Mouse (Mus musculus) thymus, postnatal 14 days (tissue): ENCODE measurements around the gene Fam173b.
"Not testable (repeated sequence)": the region's sequence is repeated elsewhere in the genome, so short reads cannot be mapped to it uniquely, and the experiment has no call there.

Experiments
- DNase-seq: peaks from one replicate; pipeline ENCODE4 v3.0.0; 2021

Gene Fam173b

DNA sequence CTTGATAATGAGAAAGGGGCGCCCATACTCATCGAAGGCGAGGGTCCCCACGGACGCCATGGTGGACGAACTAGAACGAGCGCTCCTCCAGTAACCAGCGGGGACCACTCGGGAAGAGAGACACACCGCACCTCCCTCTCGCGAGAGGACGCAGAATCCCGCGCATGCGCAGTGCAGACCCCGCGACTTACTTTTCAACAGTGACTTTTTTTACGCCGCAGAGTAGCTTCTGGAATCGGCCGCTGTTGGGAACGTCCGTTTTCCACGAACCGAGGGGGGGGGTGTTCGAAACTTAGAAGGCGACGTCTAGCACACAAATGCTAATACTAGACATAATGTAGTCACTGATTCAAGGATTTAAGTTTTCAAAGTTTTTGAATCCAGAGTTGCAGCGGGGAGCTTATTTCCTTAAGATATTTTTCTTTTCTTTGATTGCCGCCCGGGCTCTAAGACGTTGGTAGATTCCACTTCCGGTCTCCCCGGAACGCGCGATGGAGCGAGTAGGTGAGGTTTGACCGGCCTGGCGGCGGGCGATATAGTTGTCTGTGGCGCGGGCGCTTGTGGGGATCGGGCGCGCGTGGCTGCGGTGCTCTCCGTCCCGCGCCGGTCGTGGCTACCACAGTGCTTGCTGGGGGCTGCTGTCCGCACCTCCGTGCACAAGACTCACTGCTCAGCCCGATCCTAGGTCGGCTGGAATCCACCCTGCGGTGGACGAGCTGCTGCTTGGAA lies at the start of gene Fam173b, which contains the start of gene Cct5:
Fam173b (plus strand) TSS at position 207 of the 729 bp plus-strand sequence.
Cct5 (minus strand) TSS at position 159 of the 729 bp plus-strand sequence.
- DNase-seq, result peak; percentile 98

- DNase-seq, result no peak
Observed at GRCm38 (mm10) chr15:31554855-31555254, 46.8 kb upstream of the Fam173b start.

DNA sequence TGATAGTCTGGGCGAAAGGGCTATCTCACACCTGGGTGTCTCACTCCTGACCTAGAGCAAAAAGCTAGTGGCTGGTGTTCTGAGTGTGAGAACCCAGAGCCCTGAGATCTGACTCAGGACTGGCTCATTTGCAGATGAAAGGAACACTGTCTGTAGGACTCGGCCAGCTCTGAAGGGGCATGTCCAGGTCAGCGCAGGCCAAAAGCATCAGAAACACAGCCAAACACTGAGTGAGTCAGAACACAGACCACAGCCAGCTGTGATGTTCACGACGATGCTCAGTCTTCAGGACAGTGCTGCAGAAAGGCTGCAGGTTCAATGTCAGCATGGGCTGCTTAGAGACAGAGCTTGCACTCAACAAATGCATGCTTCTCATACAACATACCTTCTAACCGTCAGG lies 40.3 kb upstream of the Fam173b start:
- no peak for DNase-seq

GRCm38 (mm10) chr15:31561976-31562375 lies 39.7 kb upstream of the Fam173b start:
- no peak for DNase-seq

DNA sequence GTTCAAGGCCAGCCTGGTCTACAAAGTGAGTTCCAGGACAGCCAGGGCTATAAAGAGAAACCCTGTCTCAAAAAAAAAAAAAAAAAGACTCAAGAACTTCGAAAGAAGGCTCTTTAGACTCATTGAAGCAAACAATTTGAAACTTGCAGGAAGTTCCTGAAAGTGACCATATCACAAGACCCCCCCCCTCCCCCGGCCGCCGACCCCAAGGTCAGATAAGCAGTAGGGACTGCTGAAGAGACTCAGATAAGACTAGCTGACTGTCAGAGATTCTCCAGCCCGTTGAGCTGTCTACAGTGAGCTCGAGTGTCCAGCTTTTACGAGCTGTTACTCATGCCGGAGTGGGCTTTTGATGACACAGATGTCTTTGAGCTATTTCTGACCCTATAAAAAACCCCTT lies 38.8 kb upstream of the Fam173b start:
- DNase-seq, result no peak

DNA sequence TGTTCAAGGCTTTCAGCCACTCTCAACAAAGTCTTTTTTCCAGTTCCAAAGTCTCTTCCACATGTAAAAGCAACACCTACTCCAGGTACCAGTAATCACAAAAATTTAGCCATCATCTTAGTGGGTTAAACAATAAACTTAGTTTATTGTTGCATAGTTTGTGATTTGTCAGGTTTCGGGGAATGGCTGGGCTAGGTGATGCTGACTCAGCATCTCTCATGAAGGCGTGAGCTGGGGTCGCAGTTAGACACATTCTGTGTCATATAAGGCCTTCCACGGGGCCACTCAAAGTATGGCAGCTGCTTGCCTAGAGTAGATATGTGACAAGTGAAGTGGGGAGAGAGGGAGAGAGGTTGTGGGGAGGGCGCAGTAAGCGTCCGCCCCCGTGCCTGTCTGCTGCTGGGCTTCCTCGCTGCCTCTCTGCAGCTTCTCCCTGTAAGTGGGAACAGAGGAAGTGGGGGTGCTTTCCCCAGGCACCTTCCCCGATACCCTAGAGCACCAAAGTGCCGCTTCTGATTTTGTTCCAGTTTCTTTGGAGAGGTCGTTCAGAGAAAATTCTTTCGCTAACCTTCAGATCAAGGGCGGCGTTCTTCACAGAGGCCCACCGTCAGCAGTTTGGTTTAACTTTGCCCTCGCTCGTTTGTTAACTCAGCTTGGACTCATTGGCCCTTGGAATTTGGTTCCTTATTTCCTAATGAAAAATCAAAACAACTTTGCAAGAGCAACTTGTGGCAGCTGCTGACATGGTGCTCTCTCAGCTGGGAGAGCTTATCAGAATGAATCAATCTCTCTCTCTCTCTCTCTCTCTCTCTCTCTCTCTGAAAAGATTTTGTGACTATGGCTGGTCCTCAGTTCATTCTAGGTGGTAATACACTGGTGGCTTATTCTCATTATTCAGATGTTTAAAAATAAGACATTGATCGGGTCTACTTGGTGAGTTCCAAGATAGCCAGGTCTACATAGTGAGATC lies 37.8 kb upstream of the Fam173b start:
- no peak for DNase-seq

GRCm38 (mm10) chr15:31565184-31565583 lies 36.5 kb upstream of the Fam173b start, which contains the start of gene Cmbl:
TSS of gene Cmbl (plus strand) at chr15:31565389.
- DNase-seq, result no peak

DNA sequence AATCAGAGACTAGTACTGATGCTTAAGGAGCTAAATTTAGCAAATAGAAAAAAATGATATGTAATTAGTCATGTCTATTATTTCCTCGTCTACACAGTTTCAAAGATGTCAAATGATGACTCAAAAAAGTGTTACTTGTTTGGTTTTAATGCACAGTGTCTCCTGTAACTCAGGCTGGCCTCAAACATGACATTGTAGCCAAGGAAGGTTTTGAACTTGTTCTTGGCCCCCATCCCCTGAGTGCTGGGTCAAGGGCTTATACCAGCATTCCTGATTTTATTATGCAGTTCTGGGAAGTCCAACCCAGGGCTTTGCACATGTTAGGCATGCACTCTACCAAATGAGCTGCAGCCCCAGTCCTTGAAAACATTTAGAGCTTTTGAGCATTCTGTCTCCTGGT lies 35.9 kb upstream of the Fam173b start:
- DNase-seq, result no peak

DNA sequence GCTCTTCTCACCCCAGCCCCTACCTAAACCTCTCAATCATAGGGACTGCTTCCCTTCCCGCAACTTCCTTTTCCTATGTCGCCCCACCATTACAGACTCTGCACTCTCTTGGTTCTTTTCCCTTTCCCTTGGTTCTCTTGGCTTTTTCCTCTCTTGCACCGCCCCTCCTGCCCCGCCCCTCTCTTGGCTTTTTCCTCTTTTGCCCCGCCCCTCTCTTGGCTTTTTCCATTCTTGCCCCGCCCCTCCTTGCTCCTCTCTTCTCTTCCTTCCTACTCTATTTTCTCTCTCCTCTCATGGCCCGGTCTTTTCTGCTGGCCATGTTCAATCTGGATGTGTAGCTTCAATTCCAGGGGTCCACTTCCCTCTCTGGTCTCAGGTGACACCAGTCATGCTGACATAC lies 34.2 kb upstream of the Fam173b start:
- no peak for DNase-seq

GRCm38 (mm10) chr15:31568581-31568996 lies 33.1 kb upstream of the Fam173b start:
- no peak for DNase-seq

DNA sequence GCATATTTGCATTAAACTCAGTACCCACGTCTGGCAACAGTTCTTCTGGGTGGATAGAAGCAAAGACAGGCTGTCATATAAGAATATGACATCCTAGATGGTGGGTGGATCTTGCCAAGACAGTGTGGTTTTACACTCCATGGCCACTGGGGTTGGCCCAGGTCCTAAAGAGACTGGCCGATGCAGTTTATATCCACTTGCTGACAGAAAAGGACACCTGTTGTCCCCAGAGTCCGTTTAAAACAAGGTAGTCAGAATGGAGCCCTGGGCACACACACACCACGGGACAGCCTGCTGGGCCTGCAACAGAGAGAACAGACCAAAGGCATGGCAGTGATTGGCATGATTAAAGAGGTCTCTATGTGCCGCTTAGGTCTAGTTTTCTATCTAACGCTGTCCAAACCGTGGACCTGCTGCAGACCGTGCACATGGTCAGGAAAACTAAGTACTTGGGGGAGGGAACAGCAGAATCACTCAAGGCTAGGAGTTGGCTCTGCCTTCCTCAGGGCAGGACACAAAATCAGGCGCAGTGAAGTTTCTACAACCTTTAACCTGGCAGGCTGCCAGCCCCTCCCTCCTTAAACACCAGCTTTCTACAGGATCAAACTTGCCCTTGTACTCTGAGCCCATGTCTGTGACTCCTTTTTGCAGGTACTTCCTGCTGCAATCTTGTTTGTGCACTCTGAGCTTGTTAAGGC lies 32.2 kb upstream of the Fam173b start:
- no peak for DNase-seq

DNA sequence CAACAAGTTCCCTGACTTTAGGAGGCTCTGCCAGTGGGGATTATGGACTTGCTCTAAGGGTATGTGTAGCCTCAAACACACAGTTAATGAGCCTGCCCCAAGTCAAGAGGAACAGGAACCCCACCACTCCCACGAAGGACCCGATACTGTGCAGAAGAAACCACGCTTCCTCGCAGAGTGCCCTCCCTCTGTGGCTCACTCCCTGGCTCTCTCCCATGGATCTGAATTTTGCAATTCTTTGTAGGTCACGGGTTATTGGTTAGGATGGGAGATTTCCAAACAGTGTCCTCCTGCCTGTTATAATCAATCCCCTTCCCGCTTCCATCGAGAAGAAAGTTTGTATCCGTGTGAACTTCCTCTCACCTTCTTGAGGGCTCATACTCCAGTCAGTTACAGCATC lies 30.7 kb upstream of the Fam173b start:
- DNase-seq, result no peak

DNA sequence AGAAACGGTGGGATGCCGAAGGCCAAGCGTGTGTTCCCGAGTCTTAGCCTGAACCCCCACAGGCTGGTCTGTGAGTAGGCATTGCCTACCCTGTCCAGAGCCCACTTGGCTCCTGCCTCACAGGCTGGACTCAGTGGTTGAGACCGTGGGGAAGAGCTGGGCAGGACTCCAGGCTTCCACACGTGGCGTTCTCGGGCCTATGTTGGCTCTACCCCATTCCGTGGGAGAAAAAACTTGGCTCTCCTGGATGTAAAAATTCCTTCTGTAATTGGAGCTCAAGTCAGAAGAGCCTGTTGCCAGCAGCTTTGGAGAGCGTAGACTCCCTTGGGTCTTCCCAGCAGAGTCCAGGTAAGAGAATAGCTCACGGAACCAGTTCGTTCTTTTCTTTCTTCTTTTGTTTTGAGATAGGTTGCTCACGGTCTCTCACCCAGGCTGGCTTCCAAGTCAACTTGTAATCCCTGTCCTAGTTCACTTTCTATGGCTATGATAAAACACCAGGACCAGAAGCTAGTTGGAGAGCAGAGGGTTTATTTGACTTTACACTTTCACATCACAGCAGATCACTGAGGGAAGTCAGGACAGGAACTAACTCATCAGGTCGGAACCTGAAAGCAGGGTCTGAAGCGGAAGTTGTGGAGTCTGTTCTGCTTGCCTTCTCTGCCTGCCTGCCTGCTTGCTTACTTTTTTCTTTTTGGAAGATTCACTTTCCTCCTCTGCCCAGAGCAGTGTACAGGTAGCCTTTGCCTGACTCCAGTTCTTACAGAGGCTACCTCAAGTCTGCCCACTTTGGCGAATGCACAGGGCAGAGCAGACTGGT lies 29.5 kb upstream of the Fam173b start:
- no peak for DNase-seq

GRCm38 (mm10) chr15:31573287-31573686 lies 28.4 kb upstream of the Fam173b start:
- no peak for DNase-seq

- DNase-seq, result no peak
Observed at GRCm38 (mm10) chr15:31573692-31574091, 28.0 kb upstream of the Fam173b start.

- DNase-seq, result no peak
Observed at GRCm38 (mm10) chr15:31576076-31576475, 25.6 kb upstream of the Fam173b start.

DNA sequence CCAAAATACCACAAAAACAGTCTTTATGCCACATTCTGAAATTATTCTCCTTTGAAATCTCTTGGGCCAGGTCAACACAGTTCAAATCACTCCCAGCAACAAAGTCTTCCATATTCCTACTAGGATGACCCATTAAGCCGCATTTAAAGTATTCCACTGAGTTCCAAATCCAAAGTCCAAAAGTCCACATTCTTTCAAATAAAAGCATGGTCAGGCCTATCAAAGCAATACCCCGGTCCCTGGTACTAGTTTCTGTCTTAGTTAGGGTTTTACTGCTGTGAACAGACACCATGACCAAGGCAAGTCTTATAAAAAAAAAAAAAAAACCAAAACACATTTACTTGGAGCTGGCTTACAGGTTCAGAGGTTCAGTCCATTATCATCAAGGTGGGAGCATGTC lies 20.6 kb upstream of the Fam173b start:
- DNase-seq, result not testable (repeated sequence)

DNA sequence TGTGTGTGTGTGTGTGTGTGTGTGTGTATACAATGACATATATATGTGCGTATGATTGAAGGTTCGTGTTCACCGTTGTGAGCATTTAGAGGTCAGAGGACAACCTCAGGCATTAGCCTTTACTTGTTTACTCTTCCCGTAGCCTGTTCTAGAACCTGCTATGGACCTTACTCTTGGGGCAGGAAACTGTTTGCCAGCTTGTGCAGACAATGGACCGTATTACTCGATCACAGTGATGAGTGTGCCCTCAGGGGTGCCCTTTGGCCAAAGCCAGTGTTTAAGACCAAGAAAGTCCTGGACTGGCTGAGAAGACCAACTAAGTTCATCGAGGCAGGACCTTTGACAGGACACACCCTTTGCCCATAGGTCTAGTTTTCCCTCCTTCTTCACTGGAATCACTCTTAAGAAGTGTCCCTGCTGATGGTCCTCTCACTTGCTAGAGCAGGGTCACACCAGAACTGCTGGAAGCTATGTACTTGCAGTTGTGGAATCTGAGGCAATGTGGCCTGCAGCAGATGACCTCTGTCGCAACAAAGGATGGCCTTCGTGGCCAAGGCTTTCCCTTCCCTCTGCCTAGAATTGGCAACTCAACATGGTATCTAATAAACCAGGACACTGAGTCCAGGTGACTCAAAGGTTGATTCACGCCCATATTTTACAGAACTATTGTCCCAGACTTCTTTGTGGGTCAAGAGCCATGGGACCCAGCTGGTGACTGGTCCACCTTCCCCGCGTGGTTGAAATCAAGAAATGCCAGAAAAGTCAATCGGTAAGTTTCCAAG lies 18.2 kb upstream of the Fam173b start:
- no peak for DNase-seq

DNA sequence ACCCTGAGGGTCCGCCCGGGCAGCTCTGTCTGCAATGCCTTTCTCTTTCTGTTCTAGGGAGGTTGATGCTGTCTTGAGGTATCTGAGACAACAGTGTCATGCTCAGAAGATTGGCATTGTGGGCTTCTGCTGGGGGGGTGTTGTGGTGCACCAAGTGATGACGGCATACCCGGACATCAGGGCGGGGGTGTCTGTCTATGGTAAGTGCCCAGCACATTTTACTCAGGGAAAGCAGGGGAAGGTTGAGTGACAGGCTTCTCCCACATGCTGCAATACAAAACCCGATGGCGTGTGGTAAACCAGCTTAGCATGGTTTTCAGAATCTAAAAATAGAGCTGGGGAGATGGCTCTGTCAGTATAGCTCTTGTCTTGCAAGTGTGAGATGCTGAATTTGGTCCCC lies 16.4 kb upstream of the Fam173b start:
- DNase-seq, result no peak

DNA sequence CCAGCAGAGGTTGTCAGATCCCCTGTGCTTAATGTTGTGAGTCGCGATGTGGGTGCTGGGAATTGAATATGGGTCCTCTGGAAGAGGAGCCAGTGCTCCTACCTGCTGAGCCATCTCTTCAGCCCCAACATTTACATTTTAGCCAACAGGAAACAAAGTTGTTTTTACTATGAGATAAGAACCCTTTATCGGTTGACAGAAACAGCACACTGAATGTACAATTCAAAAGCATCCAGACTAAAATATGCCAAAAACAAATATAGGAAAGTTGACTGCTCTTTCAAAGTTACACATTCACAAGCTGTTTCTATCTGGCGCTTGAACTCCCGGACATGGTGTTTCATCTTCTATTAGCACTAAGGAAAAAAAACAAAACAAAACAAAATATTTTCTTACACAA lies 15.6 kb upstream of the Fam173b start:
- no peak for DNase-seq

- peak; percentile 86 for DNase-seq
Observed at GRCm38 (mm10) chr15:31586519-31586918, 15.1 kb upstream of the Fam173b start.
